Mouse (Mus musculus): ENCODE data around the gene Acsl4. TPM values are rescaled to one million over a fixed set of nuclear protein-coding genes. Genes with fewer than 3 reads are reported as not detected.

The Acsl4 gene
- total RNA-seq, 2 experiments from 2014 or later, result 29.6 to 31.9 TPM

- no peak for ATAC-seq (ENCODE audit: poor library complexity, severe bottlenecking)
Measured at GRCm38 (mm10) chrX:142363882-142364281, 26.5 kb downstream of the Acsl4 start.

DNA sequence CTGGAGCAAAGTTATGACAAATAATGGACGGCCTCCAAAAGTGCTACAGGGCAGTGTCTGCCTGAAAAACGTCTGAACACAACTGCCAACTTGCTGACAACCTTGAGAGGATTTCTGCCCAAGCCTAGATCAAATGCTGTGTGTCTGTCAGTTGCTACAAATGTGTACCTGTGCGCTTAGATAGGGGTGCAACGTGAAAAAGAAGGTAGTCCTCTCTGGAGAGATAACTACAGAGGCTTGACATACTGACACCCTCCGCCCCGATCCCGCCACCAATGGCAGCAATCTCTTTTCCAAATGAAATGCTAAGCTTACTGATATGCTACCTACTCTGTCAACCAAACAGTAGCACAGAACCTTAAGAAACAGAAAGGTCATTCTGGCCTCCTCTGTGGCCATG lies 31.3 kb downstream of the Acsl4 start:
- ATAC-seq (ENCODE audit: poor library complexity, severe bottlenecking), result no peak

- ATAC-seq (ENCODE audit: poor library complexity, severe bottlenecking), result no peak
Measured at GRCm38 (mm10) chrX:142358427-142358826, 31.9 kb downstream of the Acsl4 start.

- ATAC-seq (ENCODE audit: poor library complexity, severe bottlenecking), result no peak
Measured at GRCm38 (mm10) chrX:142336207-142336606, 54.1 kb downstream of the Acsl4 start.

- no peak for ATAC-seq (ENCODE audit: poor library complexity, severe bottlenecking)
Measured at GRCm38 (mm10) chrX:142335502-142335901, 54.8 kb downstream of the Acsl4 start.

DNA sequence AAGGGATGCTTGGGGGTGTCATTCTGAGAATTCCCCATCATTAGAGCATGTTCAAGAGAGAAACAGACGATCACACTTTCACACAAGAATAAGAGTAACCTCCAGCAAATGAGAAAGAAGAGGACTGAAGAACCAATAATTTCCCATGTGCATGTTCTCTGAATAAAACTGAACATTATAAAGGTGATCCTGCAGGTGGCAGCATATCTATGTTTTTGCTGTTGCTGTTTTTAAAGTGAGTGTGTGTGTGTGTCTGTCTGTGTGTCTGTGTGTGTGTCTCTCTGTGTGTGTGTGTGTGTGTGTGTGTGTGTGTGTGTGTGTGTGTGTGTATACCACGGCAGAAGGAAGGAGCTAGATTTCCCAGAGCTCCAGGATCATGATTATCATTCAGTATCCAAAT lies 64.6 kb downstream of the Acsl4 start:
- ATAC-seq (ENCODE audit: poor library complexity, severe bottlenecking), result no peak

DNA sequence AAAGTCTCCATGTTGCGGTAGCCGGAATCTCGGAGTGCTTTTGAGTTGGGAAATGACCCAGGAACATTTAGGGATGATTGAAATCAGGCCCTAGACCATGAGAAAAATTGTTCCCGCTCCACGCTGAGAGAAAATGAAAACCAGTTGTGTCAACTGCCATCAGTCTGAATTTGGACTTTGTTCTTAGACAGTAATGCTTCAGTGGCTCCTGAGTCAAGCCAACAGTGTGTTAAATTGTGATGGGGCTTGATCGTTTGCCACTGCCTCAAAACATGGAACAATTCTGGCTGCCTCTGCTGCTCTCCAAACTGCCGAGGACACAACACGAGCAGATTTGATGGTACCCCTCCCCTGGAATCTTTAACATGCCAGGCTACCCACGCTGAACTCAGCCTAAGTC lies 74.2 kb downstream of the Acsl4 start:
- no peak for ATAC-seq (ENCODE audit: poor library complexity, severe bottlenecking)

- ATAC-seq (ENCODE audit: poor library complexity, severe bottlenecking), result peak; percentile 57
Measured at GRCm38 (mm10) chrX:142315270-142315669, 75.1 kb downstream of the Acsl4 start.

GRCm38 (mm10) chrX:142314307-142315024 lies 75.9 kb downstream of the Acsl4 start:
- no peak for ATAC-seq (ENCODE audit: poor library complexity, severe bottlenecking)

GRCm38 (mm10) chrX:142310431-142310830 lies 79.9 kb downstream of the Acsl4 start:
- no peak for ATAC-seq (ENCODE audit: poor library complexity, severe bottlenecking)

DNA sequence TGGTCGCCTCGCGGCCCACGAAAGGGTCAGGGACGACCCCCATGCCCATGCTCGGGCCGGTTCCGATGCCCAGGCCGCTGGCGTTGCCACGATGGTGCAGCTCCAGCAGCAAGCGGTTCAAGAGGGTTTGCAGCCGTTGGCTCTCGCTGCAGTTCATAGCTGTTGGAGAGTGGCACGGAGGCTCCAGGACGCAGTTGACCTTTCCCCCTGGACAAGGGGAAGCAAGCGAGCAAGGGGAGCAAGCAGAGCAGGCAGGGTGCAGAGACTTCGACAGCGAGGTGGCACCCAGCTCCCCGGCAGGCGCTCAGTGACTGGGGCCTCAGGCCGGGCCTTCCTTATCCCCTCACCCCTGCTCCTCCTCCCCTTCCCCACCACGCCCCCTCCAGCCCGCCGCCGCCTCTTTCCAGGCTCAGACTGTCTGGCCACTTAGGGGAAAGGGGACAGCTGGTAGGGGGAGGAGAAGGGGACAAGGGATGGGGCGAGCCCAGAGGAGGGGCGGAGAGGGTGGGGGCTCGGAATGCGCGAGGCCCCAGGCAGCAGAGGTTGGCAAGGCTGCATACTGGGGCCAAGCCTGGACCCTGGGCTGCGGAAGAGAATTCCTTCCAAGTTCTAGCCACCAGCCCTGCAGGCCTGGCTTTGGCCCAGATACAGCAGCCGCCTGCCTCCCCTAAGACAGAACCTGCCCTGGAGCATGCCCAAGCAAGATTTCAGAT lies 84.3 kb downstream of the Acsl4 start, which contains the start of gene Kcne1l:
Gene Kcne1l, minus strand, starts transcription at position 426 of the 713 bp plus-strand sequence.
- no peak for ATAC-seq (ENCODE audit: poor library complexity, severe bottlenecking)

- ATAC-seq (ENCODE audit: poor library complexity, severe bottlenecking), result no peak
Measured at GRCm38 (mm10) chrX:142305010-142305868, 85.1 kb downstream of the Acsl4 start.

GRCm38 (mm10) chrX:142304592-142304991 lies 85.7 kb downstream of the Acsl4 start:
- no peak for ATAC-seq (ENCODE audit: poor library complexity, severe bottlenecking)

DNA sequence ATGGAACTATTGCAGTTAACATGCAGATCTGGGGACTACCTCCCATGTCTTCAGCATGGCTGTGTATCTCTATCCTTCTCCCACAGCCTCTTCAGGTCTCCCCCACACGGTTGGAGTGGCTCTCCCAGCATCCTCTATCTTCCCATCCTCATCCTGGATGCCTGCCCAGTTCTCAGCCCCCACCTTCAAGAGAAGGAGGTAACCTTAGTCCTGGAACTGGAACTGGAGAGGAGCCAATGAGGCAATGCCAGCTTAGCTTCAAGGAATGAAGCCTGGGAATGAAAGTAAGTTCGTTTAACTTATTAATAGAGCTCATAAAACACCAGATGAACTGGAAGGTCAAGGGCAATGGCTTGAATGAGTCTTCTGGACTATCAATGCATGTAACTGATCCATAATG lies 86.9 kb downstream of the Acsl4 start:
- no peak for ATAC-seq (ENCODE audit: poor library complexity, severe bottlenecking)

DNA sequence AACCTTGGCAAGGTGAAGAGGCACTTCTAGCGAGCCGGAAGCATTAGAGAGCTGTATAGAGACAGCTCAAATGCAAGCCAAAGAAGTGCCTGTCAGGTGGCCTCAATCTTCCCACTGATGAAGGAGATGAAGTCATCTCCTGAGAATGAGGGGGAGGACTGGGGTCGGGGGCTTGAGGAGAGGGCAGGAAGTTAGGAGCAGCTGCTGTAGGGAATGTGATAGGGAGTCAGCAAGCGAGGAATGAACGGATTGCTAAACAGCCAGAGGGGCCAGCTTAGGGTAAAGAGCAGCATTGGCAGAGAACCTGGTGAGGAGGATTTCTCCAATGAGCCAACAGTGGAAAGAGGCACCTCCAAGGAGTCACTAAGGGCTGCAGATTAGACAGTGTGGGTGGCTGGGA lies 104.4 kb downstream of the Acsl4 start:
- no peak for ATAC-seq (ENCODE audit: poor library complexity, severe bottlenecking)

DNA sequence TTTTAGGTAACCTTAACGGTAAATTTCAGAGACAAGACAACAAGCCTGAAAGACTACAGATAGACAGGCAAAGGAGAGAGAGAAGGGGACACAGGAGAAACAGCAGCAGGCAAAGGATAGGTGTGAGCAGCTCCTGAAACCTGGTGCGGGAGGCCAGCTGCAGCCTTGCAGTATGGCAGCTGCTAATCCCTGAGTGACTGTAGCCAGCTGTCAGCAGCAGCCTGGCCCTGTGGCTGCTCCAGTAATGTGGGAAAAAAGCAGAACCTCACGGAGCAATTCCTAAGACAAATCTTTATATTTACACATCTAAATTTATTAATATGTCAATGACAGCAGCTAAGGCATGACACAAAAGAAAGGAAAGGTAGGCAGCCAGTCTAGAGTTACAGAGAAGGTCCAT lies 113.8 kb downstream of the Acsl4 start:
- ATAC-seq (ENCODE audit: poor library complexity, severe bottlenecking), result no peak

GRCm38 (mm10) chrX:142276031-142276430 lies 114.3 kb downstream of the Acsl4 start:
- no peak for ATAC-seq (ENCODE audit: poor library complexity, severe bottlenecking)

Measured in megakaryocyte, adult 5-6 weeks (primary cell).